Mouse (Mus musculus): ENCODE results near the gene Mobp.
"Not testable (repeated sequence)": the region's sequence is repeated elsewhere in the genome, so short reads cannot be mapped to it uniquely, and the experiment has no call there.

Mobp gene

GRCm38 (mm10) chr9:120149222-120149828 lies at the start of gene Mobp:
Mobp (plus strand) TSS chr9:120149707.
- no peak for DNase-seq (ENCODE audit: extremely low spot score, low spot score)

- no peak for DNase-seq (ENCODE audit: extremely low spot score, low spot score)
Observed at GRCm38 (mm10) chr9:120101165-120101564, 48.3 kb upstream of the Mobp start.

- not testable (repeated sequence) for DNase-seq (ENCODE audit: extremely low spot score, low spot score)
Observed at GRCm38 (mm10) chr9:120108953-120109352, 40.6 kb upstream of the Mobp start.

- peak; percentile 94 for DNase-seq (ENCODE audit: extremely low spot score, low spot score)
Observed at GRCm38 (mm10) chr9:120110211-120111018, 39.1 kb upstream of the Mobp start, which contains the start of gene Slc25a38. Slc25a38 (plus strand) TSS chr9:120110374.

- no peak for DNase-seq (ENCODE audit: extremely low spot score, low spot score)
Observed at GRCm38 (mm10) chr9:120111156-120111945, 38.2 kb upstream of the Mobp start.

- DNase-seq (ENCODE audit: extremely low spot score, low spot score): no peak
Observed at GRCm38 (mm10) chr9:120112472-120112871, 37.0 kb upstream of the Mobp start.

GRCm38 (mm10) chr9:120113456-120113855 lies 36.1 kb upstream of the Mobp start:
- no peak for DNase-seq (ENCODE audit: extremely low spot score, low spot score)

GRCm38 (mm10) chr9:120114051-120114788 lies 35.3 kb upstream of the Mobp start:
- DNase-seq (ENCODE audit: extremely low spot score, low spot score): no peak

- DNase-seq (ENCODE audit: extremely low spot score, low spot score): no peak
Observed at GRCm38 (mm10) chr9:120114789-120115151, 34.7 kb upstream of the Mobp start.

- DNase-seq (ENCODE audit: extremely low spot score, low spot score): no peak
Observed at GRCm38 (mm10) chr9:120115580-120115979, 33.9 kb upstream of the Mobp start.

- no peak for DNase-seq (ENCODE audit: extremely low spot score, low spot score)
Observed at GRCm38 (mm10) chr9:120116184-120116624, 33.3 kb upstream of the Mobp start.

GRCm38 (mm10) chr9:120118212-120118611 lies 31.3 kb upstream of the Mobp start:
- DNase-seq (ENCODE audit: extremely low spot score, low spot score): no peak

GRCm38 (mm10) chr9:120120503-120120902 lies 29.0 kb upstream of the Mobp start:
- DNase-seq (ENCODE audit: extremely low spot score, low spot score): no peak

GRCm38 (mm10) chr9:120126868-120127267 lies 22.6 kb upstream of the Mobp start:
- DNase-seq (ENCODE audit: extremely low spot score, low spot score): no peak

GRCm38 (mm10) chr9:120127538-120128251 lies 21.8 kb upstream of the Mobp start, which contains the start of gene Rpsa:
Rpsa (plus strand) TSS chr9:120127689.
- DNase-seq (ENCODE audit: extremely low spot score, low spot score): peak; percentile 97

- DNase-seq (ENCODE audit: extremely low spot score, low spot score): no peak
Observed at GRCm38 (mm10) chr9:120129276-120129675, 20.2 kb upstream of the Mobp start.

GRCm38 (mm10) chr9:120131784-120132288 lies 17.7 kb upstream of the Mobp start:
- DNase-seq (ENCODE audit: extremely low spot score, low spot score): no peak

- DNase-seq (ENCODE audit: extremely low spot score, low spot score): peak; percentile 30
Observed at GRCm38 (mm10) chr9:120132980-120133754, 16.3 kb upstream of the Mobp start.

GRCm38 (mm10) chr9:120133755-120134475 lies 15.6 kb upstream of the Mobp start:
- no peak for DNase-seq (ENCODE audit: extremely low spot score, low spot score)

Measured in neural tube, embryonic 10.5 days (tissue).